Mouse (Mus musculus) layer of hippocampus, adult 6 months (tissue): ENCODE data around the gene Dlst. TPM values are rescaled to one million over a fixed set of nuclear protein-coding genes. Genes with fewer than 3 reads are reported as not detected.

Source experiments
- long read RNA-seq, 2 experiments: library from polyadenylated mRNA; unstranded; transcript quantifications; one replicate each; pipeline ENCODE4 v2.0.0; 2019 to 2020
- polyA plus RNA-seq: library from polyadenylated mRNA; unstranded; fragments of <200 nt; fragmentation: Nextera tagmentation; gene quantifications from 2 replicates; pipeline ENCODE4 v1.2.3, GENCODE M21; 2021

The Dlst gene
- 45.9 and 50.4 TPM in 2 replicates for polyA plus RNA-seq
- long read RNA-seq, experiment 1, transcript Dlst-201 (15 exons, 2,764 nt), result major isoform, 45 of 87 reads
- long read RNA-seq, experiment 1, partial matches to known transcripts, result 31 of 87 reads
- long read RNA-seq, experiment 1, other reads (novel, unspliced or antisense), result 7 of 87 reads
- long read RNA-seq, experiment 2, transcript Dlst-201 (15 exons, 2,764 nt), result major isoform, 300 of 391 reads
- long read RNA-seq, experiment 2, transcript Dlst-212 (1 exons, 3,220 nt), result minor isoform, 10 of 391 reads
- long read RNA-seq, experiment 2, partial matches to known transcripts, result 36 of 391 reads
- long read RNA-seq, experiment 2, other reads (novel, unspliced or antisense), result 40 of 391 reads

DNA sequence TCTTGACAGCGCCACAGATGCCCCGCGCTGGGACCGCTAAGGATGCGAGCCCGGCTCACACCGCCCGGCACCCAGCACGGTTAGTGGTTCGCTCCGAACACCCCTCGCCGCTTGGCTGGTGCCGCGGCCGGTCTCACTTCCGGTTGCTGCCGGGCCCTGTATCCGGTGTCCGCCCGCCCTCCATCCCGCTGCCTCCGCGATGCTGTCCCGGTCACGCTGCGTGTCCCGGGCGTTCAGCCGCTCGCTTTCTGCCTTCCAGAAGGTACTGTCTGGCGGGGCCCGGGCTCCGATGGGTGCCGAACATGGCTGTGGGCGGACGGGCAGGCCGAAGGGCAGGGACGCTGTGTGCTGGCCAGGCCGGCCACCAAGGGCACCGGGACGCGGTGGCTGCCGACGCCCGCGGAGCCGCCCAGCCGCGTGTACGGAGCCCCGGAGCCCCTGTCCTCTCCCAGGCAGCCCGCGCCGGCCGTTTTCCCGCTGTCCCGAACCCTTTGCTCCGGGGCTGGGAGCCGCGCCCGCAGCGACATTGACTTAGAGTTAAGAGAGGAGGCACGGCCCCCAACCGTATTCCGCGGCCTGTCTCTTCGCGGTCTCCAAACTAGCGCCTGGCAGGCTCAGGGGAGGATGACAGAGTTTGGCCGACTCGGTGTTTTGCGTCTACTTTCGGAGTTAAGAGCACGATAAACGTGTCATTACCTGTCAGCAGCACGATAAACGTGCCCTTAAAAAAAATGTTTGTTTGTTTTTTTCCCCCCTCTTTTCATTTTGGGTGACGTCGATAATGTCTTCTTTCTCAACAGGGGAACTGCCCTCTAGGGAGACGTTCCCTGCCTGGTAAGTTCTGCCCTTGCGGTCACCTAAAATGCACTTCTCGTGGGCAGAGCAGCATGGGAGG, at the start of gene Dlst, which contains the start of gene Prox2:
Gene Dlst, plus strand, starts transcription at position 136 of the 895 bp plus-strand sequence.
Gene Prox2, minus strand, starts transcription at position 62 of the 895 bp plus-strand sequence.

DNA sequence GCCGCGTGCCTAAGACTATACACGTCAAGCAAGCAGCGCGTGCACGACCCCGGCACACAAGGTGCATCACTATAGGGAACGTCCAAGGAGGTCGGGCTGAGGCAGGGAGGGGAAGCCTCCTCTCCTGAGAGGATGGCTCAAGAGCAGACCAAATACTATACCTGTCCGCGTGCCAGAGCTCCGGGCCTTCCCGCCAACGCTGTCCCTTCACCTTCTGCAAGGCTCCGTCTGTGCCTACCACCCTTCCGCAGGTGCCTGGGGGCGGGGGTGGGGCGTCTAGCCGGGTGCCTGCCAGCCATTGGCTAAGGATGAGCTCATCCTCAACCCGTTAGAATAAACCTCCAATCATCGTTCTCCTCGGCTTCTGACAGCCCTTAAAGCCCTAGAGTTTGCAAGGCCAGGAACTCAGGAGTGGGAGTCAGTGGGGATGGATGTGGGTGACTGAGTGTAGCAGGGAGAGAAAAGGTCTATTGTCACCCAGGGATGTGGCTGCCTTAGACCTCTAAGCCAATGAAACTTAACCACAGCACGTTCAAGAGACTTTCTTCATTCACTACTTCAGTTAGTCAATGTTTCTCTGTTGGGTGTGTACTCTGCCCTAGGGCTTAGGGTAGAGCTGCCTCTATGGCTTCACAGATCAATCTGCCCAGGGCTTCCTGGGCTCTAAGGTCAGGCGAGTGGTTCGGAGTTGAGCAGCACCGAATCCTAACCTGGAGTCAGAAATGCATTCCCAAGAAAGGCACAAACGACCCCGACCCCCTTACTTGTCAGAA, 40.6 kb downstream of the Dlst start, which contains the start of gene Rps6kl1:
Gene Rps6kl1, minus strand, starts transcription at position 263 of the 773 bp plus-strand sequence.

DNA sequence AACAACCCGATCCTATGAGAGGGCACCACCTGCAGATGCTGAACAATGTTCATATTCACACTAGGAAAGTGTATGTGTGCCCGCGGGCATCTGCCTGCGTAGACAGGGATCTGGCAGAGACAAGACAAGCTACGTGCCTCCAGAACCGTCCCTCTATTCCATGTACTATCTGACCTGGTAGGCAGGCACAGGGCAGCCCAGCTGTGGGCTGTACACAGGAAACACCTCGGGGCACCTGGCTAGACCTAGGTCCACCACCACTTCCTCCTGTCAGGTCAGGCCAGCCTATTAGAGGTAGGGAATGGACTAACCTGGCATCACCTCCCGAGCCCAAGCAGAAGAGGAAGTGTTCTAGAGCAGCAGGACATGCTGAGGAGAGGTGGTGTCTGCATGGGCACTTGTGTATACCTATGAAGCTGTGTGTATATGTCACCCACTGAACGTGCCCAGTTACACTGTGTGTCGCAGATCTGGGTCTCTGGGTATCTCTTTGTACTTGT, 67.2 kb downstream of the Dlst start, which contains the start of gene Pgf:
Gene Pgf, minus strand, starts transcription at position 51 of the 500 bp plus-strand sequence.

Other genes with a start within 250 kb of the Dlst start
- gene Ltbp2, start 234.3 kb upstream of the Dlst start, polyA plus RNA-seq, result not detected in 2 replicates
- 60.9 and 71.6 TPM in 2 replicates for gene Fcf1, start 139.9 kb upstream of the Dlst start, polyA plus RNA-seq
- 13.1 TPM in 2 replicates for gene Arel1, start 139.9 kb upstream of the Dlst start, polyA plus RNA-seq
- gene Ylpm1, start 114.5 kb upstream of the Dlst start, polyA plus RNA-seq, result 13.2 and 14.0 TPM in 2 replicates
- 1.4 and 2.0 TPM in 2 replicates for gene Prox2, start 74 bp upstream of the Dlst start, polyA plus RNA-seq
- gene Rps6kl1, start 40.4 kb downstream of the Dlst start, polyA plus RNA-seq, result 18.8 and 18.9 TPM in 2 replicates
- 6.7 and 6.9 TPM in 2 replicates for gene Pgf, start 67.0 kb downstream of the Dlst start, polyA plus RNA-seq
- 65.5 and 76.9 TPM in 2 replicates for gene Eif2b2, start 108.6 kb downstream of the Dlst start, polyA plus RNA-seq
- 5.9 and 6.6 TPM in 2 replicates for gene Mlh3, start 159.8 kb downstream of the Dlst start, polyA plus RNA-seq
- gene Acyp1, start 177.6 kb downstream of the Dlst start, polyA plus RNA-seq, result 68.8 and 70.2 TPM in 2 replicates
- gene Zc2hc1c, start 177.8 kb downstream of the Dlst start, polyA plus RNA-seq, result 0.89 and 1.4 TPM in 2 replicates
- gene Nek9, start 228.5 kb downstream of the Dlst start, polyA plus RNA-seq, result 2.8 TPM in 2 replicates